Mouse (Mus musculus): ENCODE measurements around the gene Pknox1. TPM values are rescaled to one million over a fixed set of nuclear protein-coding genes. Genes with fewer than 3 reads are reported as not detected.
A peak's percentile ranks its signal among the peaks of the same experiment; 100 is the strongest.
"Not testable (repeated sequence)": the region's sequence is repeated elsewhere in the genome, so short reads cannot be mapped to it uniquely, and the experiment has no call there.

Pknox1 gene
- polyA plus RNA-seq, 1 experiment = 26.8 TPM

DNA sequence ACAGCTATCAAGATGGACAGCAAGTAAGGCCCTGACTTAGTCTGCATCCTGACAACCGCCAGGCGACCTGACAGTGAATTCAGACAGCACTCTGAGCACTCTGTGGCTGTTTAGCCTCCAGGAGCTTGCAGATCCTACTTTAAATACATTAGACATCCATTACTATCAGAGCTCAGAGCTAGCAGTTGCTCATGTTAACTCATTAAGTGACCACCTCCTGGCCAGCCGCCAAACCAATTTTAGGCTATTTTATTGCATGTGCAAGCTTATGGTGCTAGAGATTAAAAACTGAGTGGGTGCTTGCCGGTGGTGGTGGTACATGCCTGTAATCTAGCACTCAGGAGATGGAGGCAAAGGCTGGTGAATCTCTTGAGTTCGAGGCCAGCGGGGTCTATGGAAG is 19.2 kb downstream of the Pknox1 start:
- TF ChIP-seq CTCF (IDR thresholded peaks at IDR 0.05; ENCODE audit: insufficient read depth, low read length) = no peak
- no peak for TF ChIP-seq POLR2A (IDR thresholded peaks at IDR 0.05; ENCODE audit: borderline replicate concordance, extremely low read depth, low read depth, low read length)
- H3K4me3 ChIP-seq (replicated peaks; ENCODE audit: extremely low read depth, low read depth, low read length) = no peak overlapping the region
- no peak for DNase-seq
- WGBS = 91% methylated on average over 6 of the region's 6 CpGs
- H3K4me1 ChIP-seq (ENCODE audit: control insufficient read depth, insufficient read depth, low read length) = no peaks in the 10 kb centered on the region

DNA sequence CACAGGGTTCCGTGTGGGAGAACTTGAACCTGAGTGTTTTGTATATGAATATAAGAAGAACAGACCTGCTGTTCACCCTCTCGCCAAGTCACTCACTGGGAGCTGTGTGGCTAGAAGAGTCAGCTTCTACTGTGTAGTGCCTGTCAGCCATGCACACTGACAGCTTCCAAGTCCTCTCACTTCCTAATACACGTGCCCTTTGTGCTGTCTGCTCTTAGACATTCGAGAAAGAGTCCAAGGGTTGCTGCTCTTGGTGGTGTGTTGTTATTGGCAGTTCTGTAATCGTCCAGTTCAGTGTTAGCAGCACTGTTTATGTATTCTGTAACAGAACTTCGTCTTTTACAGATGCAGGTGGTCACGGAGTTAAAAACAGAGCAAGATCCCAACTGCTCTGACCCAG is 23.6 kb downstream of the Pknox1 start:
- DNase-seq = no peak
- Histone ChIP-seq H3K4me3 (replicated peaks; ENCODE audit: extremely low read depth, low read depth, low read length) (no peak overlapping the region), H3K4me1 (ENCODE audit: control insufficient read depth, insufficient read depth, low read length) (no peaks in the 10 kb centered on the region)
- no peak for TF ChIP-seq CTCF (IDR thresholded peaks at IDR 0.05; ENCODE audit: insufficient read depth, low read length)
- TF ChIP-seq POLR2A (IDR thresholded peaks at IDR 0.05; ENCODE audit: borderline replicate concordance, extremely low read depth, low read depth, low read length) = no peak
- WGBS = 76% methylated on average over 7 of the region's 7 CpGs

DNA sequence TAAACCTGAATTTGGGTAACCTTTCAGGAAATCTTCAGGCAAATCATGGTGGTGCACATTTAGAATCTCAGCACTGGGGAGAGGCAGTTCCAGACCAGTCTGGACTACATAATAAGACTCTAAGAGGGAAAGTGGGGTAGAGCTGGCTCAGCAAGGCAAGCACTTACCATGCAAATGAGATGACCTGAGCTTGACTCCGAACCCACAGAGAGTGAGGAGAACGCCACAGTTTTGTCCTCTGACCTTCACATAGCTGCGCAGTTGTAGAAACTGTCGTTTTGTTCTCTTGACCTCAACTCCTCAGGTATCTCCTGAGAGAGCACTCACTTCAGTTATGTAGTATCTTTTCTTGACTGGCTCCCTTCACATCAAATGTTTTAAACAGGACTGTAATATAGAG is 24.2 kb downstream of the Pknox1 start:
- H3K4me3 ChIP-seq (replicated peaks; ENCODE audit: extremely low read depth, low read depth, low read length) = no peak overlapping the region
- WGBS = 92% methylated on average over 4 of the region's 4 CpGs
- no peak for TF ChIP-seq CTCF (IDR thresholded peaks at IDR 0.05; ENCODE audit: insufficient read depth, low read length)
- no peak for TF ChIP-seq POLR2A (IDR thresholded peaks at IDR 0.05; ENCODE audit: borderline replicate concordance, extremely low read depth, low read depth, low read length)
- H3K4me1 ChIP-seq (ENCODE audit: control insufficient read depth, insufficient read depth, low read length) = no peaks in the 10 kb centered on the region
- DNase-seq = no peak

DNA sequence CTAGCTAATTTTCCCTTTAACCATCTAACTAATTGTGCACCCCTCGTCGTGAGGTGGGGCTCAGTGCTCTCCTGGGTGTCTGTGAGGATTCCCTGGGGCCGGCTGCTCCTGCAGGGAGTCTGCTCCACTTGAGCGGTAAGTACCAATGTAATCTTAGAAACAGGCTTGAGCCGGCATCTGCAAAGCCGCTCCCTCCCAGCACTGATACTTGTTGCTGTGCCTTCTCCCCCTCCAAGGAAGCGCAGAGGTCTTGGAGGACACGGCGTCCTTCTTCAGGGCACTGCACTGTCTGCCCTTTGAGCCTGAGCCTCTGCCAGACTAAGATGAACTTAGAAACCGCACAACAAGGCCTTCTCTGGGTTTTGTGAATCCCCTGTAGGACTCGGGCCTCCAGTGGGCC is 26.3 kb downstream of the Pknox1 start:
- TF ChIP-seq POLR2A (IDR thresholded peaks at IDR 0.05; ENCODE audit: borderline replicate concordance, extremely low read depth, low read depth, low read length) (no peak), CTCF (IDR thresholded peaks at IDR 0.05; ENCODE audit: insufficient read depth, low read length) (no peak)
- Histone ChIP-seq H3K4me1 (ENCODE audit: control insufficient read depth, insufficient read depth, low read length) (no peaks in the 10 kb centered on the region), H3K4me3 (replicated peaks; ENCODE audit: extremely low read depth, low read depth, low read length) (no peak overlapping the region)
- DNase-seq = no peak
- 88% methylated on average over 11 of the region's 11 CpGs for WGBS

DNA sequence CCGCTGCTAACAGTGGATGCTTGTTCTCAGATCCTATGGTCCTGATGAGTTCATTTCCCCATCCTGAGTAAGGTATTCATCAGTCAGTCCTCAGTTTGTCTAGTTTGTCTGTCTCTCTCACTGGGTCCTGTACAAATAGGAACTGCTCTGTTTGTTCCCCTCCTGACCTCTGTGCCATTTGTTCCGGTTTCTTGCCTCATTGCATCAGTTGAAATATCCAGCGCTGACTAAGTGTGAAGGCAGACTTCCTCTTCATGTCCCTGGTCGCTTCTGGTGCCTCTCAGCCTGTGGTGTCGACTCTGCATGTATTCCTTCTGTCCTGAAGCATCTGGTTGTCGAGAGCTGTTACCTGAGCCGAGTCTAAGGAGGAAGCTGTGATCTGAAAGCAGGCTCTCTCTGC is 30.1 kb downstream of the Pknox1 start:
- H3K4me3 ChIP-seq (replicated peaks; ENCODE audit: extremely low read depth, low read depth, low read length) = no peak overlapping the region
- WGBS = 57% methylated on average over 7 of the region's 7 CpGs
- no peak for DNase-seq

DNA sequence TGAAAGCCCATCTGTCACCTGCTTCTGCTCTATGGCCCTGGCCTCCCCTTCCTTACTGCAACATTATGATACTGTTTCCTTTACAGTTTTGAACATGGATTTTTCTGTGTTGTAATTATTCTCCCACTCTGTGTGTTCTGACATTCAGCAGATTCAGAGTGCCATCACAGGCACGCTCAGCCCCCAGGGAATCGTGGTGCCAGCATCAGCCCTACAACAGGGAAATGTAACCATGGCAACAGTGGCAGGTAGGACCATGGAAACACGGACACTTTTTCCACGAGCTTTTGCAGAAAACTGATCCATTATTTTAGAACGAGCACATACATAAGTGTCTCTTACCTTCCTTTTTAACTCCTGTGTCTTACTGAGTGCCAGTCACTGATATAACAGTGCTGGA is 30.5 kb downstream of the Pknox1 start:
- no peak for DNase-seq
- Histone ChIP-seq H3K4me1 (ENCODE audit: control insufficient read depth, insufficient read depth, low read length) (no peaks in the 10 kb centered on the region), H3K4me3 (replicated peaks; ENCODE audit: extremely low read depth, low read depth, low read length) (no peak overlapping the region)
- WGBS = 75% methylated on average over 5 of the region's 5 CpGs
- TF ChIP-seq CTCF (IDR thresholded peaks at IDR 0.05; ENCODE audit: insufficient read depth, low read length) (no peak), POLR2A (IDR thresholded peaks at IDR 0.05; ENCODE audit: borderline replicate concordance, extremely low read depth, low read depth, low read length) (no peak)

More for the DNA sequence above, 30.1 kb downstream of the Pknox1 start:
- TF ChIP-seq POLR2A (IDR thresholded peaks at IDR 0.05; ENCODE audit: borderline replicate concordance, extremely low read depth, low read depth, low read length) (no peak), CTCF (IDR thresholded peaks at IDR 0.05; ENCODE audit: insufficient read depth, low read length) (no peak)
- H3K4me1 ChIP-seq (ENCODE audit: control insufficient read depth, insufficient read depth, low read length) = no peaks in the 10 kb centered on the region

DNA sequence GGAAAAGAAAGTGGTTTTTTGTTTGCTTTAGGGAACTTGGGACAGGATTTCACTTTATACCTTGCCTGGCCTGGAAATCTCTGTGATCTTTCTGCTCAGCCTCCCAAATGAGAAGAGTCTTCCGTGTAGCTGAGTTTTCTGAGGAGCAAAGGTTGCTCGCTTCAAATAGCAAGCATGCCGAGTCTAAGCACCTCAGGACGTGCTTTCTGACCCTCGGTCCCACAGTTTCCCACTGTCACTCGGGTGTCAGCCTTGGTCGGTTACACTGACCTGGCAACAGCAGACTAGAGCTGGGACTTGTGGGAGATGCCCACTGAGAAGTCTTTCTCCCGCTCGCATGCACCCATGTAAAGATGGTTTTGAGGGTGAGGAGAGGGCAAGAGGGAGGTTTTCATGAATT is 33.4 kb downstream of the Pknox1 start:
- H3K4me3 ChIP-seq (replicated peaks; ENCODE audit: extremely low read depth, low read depth, low read length) = no peak overlapping the region
- no peak for TF ChIP-seq CTCF (IDR thresholded peaks at IDR 0.05; ENCODE audit: insufficient read depth, low read length)
- no peak for TF ChIP-seq POLR2A (IDR thresholded peaks at IDR 0.05; ENCODE audit: borderline replicate concordance, extremely low read depth, low read depth, low read length)
- DNase-seq = no peak
- WGBS = 94% methylated on average over 9 of the region's 9 CpGs
- no peaks in the 10 kb centered on the region for H3K4me1 ChIP-seq (ENCODE audit: control insufficient read depth, insufficient read depth, low read length)

DNA sequence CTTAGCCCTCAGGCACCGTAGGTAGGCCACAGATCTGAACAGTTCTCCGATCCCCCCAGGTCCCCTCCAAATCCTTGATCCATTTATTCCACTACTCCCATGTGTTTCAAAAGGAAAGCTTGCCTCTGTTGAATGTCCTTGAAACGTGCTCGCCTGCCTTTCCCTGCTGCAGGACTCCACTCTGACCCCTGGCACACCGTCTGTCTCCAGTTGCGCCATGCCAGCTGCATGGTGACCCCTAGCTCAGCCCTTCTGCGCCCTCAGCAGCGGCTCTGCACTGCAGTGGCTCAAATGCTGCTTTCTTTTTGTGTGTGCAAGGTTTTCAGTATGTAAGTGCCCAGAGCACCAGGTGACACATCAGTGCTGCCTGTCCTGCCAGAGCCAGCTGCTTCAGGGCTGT is 34.1 kb downstream of the Pknox1 start:
- WGBS = 87% methylated on average over 8 of the region's 8 CpGs
- Histone ChIP-seq H3K4me1 (ENCODE audit: control insufficient read depth, insufficient read depth, low read length) (no peaks in the 10 kb centered on the region), H3K4me3 (replicated peaks; ENCODE audit: extremely low read depth, low read depth, low read length) (no peak overlapping the region)
- DNase-seq = no peak
- TF ChIP-seq POLR2A (IDR thresholded peaks at IDR 0.05; ENCODE audit: borderline replicate concordance, extremely low read depth, low read depth, low read length) = no peak
- no peak for TF ChIP-seq CTCF (IDR thresholded peaks at IDR 0.05; ENCODE audit: insufficient read depth, low read length)

DNA sequence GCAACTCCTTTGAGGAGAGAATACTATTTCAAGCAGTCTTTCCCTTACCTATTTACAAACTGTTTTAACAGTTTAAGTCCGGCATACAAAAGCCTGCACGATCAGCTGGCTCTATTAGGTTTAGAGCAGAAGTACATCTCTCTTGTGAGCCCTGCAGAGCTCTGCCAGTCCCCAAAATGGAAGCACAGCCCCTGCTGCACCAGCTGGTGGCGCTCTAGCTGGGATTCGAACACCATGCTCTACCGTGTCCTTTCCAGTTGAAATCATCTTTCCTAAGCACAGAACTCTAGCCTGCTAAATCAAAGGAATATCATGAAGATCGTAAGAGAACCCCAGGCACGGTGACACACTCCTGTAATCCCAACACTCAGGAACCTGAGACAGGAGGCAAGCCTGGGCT is 41.9 kb downstream of the Pknox1 start:
- Histone ChIP-seq H3K4me3 (replicated peaks; ENCODE audit: extremely low read depth, low read depth, low read length) (no peak overlapping the region), H3K4me1 (ENCODE audit: control insufficient read depth, insufficient read depth, low read length) (no peaks in the 10 kb centered on the region)
- WGBS = 87% methylated on average over 7 of the region's 7 CpGs
- TF ChIP-seq CTCF (IDR thresholded peaks at IDR 0.05; ENCODE audit: insufficient read depth, low read length) = peak; percentile 33; the same call in 1 of the 2 replicates
- TF ChIP-seq POLR2A (IDR thresholded peaks at IDR 0.05; ENCODE audit: borderline replicate concordance, extremely low read depth, low read depth, low read length) = no peak
- no peak for DNase-seq

DNA sequence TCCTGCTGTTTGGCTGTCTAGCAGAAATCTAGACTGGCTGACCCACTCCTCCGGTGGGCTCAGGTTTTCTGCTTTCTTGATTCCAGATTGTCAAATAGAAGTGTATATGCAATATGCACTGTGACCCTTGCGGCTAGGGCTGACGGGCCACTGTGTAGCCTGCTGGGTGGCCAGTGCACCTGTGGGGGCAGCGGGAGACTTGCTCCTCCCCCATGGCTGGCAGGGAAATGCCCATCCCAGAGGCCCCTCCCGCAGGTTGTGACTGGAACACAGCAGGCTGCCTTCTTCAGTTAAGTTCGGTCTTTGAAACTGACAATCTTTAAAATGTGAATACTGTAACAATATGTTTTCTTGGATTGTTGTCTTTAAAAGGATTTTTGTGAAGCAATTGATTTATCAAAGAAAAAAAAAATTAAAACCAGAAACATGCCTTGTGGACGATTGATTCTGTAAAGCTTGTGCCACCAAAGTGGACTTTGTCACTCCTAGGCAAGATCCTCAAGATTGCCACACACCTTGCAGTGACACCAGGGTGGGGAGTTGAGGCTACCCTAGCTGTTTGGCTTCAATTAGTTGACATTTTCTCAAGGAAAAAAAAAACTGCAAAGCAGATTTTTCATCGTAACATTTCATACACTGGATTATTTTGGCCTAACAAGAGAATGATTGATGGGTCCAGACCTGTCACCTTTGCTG is 42.9 kb downstream of the Pknox1 start:
- WGBS = 88% methylated on average over 8 of the region's 8 CpGs
- no peak for TF ChIP-seq CTCF (IDR thresholded peaks at IDR 0.05; ENCODE audit: insufficient read depth, low read length)
- no peak for TF ChIP-seq POLR2A (IDR thresholded peaks at IDR 0.05; ENCODE audit: borderline replicate concordance, extremely low read depth, low read depth, low read length)
- Histone ChIP-seq H3K4me1 (ENCODE audit: control insufficient read depth, insufficient read depth, low read length) (no peaks in the 10 kb centered on the region), H3K4me3 (replicated peaks; ENCODE audit: extremely low read depth, low read depth, low read length) (no peak overlapping the region)
- no peak for DNase-seq

DNA sequence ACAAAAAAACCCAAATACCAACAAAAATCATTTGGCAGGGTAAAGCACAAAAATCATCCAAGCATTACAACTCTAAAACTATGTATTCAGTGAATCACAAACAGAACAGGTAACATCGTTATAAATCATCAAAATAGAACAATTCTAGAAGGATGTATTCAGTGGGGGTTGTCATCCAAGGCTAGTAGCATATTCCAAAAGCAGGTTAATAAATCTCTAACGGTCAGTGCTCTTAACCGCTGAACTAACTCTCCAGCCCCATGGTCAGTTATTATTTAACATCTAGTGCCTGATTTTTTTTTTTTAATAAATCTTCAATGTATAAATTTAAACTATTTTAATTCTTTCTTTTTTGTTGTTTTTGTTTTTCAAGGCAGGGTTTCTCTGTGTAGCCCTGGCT is 44.6 kb downstream of the Pknox1 start:
- DNase-seq; H3K4me3 ChIP-seq (replicated peaks; ENCODE audit: extremely low read depth, low read depth, low read length); H3K4me1 ChIP-seq (ENCODE audit: control insufficient read depth, insufficient read depth, low read length): not testable (repeated sequence)
- WGBS = 93% methylated on average over 3 of the region's 3 CpGs
